Mouse (Mus musculus): ENCODE results near the gene Prelp. TPM values are rescaled to one million over a fixed set of nuclear protein-coding genes. Genes with fewer than 3 reads are reported as not detected.

The Prelp gene
- polyA plus RNA-seq, 1 experiment: 14.2 TPM

- H3K36me3 ChIP-seq (ENCODE audit: control insufficient read depth, insufficient read depth, low read length): no peaks in the 10 kb centered on the region
- H3K27ac ChIP-seq (ENCODE audit: insufficient read depth, low read depth, low read length): no peak overlapping the region
Measured at GRCm38 (mm10) chr1:133897293-133897692, 23.9 kb downstream of the Prelp start.

DNA sequence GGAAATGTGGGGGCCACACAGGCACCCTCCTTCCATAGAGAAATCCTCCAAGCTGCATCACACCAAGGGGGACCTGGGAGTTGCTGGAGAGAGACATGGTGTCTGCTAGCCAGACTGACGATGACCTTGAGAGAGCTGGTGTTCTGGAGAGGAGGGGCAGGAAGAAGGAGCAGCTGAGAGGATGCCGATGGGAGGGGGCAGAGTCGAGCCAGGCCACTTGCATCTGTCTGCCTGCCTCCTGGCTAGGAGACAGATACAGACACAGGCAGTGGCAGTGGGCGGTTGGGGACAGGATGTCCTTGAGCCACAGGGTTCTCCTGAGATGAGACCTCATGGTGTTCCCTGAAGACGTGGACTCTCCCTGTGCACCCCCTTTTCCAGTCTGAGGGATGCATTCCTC, 29.7 kb downstream of the Prelp start:
- H3K4me1 ChIP-seq (ENCODE audit: control insufficient read depth, insufficient read depth, insufficient read length, low read length): peaks cover 2% of the 10 kb centered on the region
- no peak for TF ChIP-seq CTCF (IDR thresholded peaks at IDR 0.05; ENCODE audit: extremely low read depth, insufficient read length, insufficient replicate concordance, low read depth, low read length)
- TF ChIP-seq POLR2A (IDR thresholded peaks at IDR 0.05; ENCODE audit: low read depth, low read length): no peak

More at GRCm38 (mm10) chr1:133897293-133897692, 23.9 kb downstream of the Prelp start:
- H3K27me3 ChIP-seq (ENCODE audit: control insufficient read depth, insufficient read depth, low read length): no peaks in the 10 kb centered on the region
- no peaks in the 10 kb centered on the region for H3K4me1 ChIP-seq (ENCODE audit: control insufficient read depth, insufficient read depth, insufficient read length, low read length)
- no peak for TF ChIP-seq CTCF (IDR thresholded peaks at IDR 0.05; ENCODE audit: extremely low read depth, insufficient read length, insufficient replicate concordance, low read depth, low read length)
- TF ChIP-seq POLR2A (IDR thresholded peaks at IDR 0.05; ENCODE audit: low read depth, low read length): no peak
- 80% methylated on average over 6 of the region's 6 CpGs for WGBS
- no peak overlapping the region for H3K4me3 ChIP-seq (ENCODE audit: low read depth, low read length)

DNA sequence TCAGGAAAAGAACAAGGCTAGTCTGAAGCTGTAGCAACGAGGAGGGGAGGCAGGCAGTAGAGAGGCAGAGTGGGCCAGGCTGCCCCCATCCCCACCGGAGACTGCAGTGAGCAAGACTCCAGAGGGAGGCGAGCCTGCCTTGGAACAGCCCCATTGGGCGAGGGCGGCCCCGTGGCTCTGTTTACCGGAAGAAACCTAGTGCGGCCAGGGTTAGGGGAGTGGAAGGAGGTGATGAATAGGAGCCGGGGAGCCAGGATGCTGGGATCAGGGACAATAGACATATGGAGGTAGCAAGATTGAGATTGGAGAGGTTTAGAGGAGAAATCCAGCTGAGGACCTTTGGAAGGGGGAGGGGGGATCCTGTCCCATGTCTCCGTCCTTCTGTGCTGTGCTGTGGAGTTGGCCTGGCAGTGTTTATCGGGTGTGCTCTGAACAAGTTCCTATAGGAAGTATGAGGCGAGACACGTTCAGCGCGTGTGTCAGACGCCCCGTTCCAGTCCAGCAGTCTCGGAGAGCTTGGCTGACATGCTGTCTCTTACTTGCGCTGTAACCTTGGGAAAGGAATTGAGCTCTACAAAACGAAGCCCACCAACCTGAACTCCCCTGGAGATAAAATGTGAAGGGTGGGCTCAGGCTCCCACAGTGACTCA, 31.1 kb downstream of the Prelp start:
- Histone ChIP-seq H3K27me3 (ENCODE audit: control insufficient read depth, insufficient read depth, low read length) (no peaks in the 10 kb centered on the region), H3K4me3 (ENCODE audit: low read depth, low read length) (no peak overlapping the region), H3K4me1 (ENCODE audit: control insufficient read depth, insufficient read depth, insufficient read length, low read length) (peaks cover 2% of the 10 kb centered on the region), H3K27ac (ENCODE audit: insufficient read depth, low read depth, low read length) (no peak overlapping the region), H3K36me3 (ENCODE audit: control insufficient read depth, insufficient read depth, low read length) (no peaks in the 10 kb centered on the region)
- WGBS: 59% methylated on average over 20 of the region's 20 CpGs
- TF ChIP-seq POLR2A (IDR thresholded peaks at IDR 0.05; ENCODE audit: low read depth, low read length): no peak
- TF ChIP-seq CTCF (IDR thresholded peaks at IDR 0.05; ENCODE audit: extremely low read depth, insufficient read length, insufficient replicate concordance, low read depth, low read length): no peak

More for the DNA sequence above, 29.7 kb downstream of the Prelp start:
- 33% methylated on average over 5 of the region's 5 CpGs for WGBS
- no peak overlapping the region for H3K4me3 ChIP-seq (ENCODE audit: low read depth, low read length)
- no peaks in the 10 kb centered on the region for H3K27me3 ChIP-seq (ENCODE audit: control insufficient read depth, insufficient read depth, low read length)
- no peak overlapping the region for H3K27ac ChIP-seq (ENCODE audit: insufficient read depth, low read depth, low read length)
- no peaks in the 10 kb centered on the region for H3K36me3 ChIP-seq (ENCODE audit: control insufficient read depth, insufficient read depth, low read length)

GRCm38 (mm10) chr1:133887538-133888250, 33.5 kb downstream of the Prelp start:
- WGBS: 63% methylated on average over 5 of the region's 5 CpGs
- Histone ChIP-seq H3K4me3 (ENCODE audit: low read depth, low read length) (no peak overlapping the region), H3K4me1 (ENCODE audit: control insufficient read depth, insufficient read depth, insufficient read length, low read length) (peaks cover 12% of the 10 kb centered on the region), H3K27me3 (ENCODE audit: control insufficient read depth, insufficient read depth, low read length) (no peaks in the 10 kb centered on the region), H3K27ac (ENCODE audit: insufficient read depth, low read depth, low read length) (no peak overlapping the region), H3K36me3 (ENCODE audit: control insufficient read depth, insufficient read depth, low read length) (no peaks in the 10 kb centered on the region)
- TF ChIP-seq CTCF (IDR thresholded peaks at IDR 0.05; ENCODE audit: extremely low read depth, insufficient read length, insufficient replicate concordance, low read depth, low read length) (no peak), POLR2A (IDR thresholded peaks at IDR 0.05; ENCODE audit: low read depth, low read length) (no peak)

GRCm38 (mm10) chr1:133887044-133887443, 34.2 kb downstream of the Prelp start:
- Histone ChIP-seq H3K4me1 (ENCODE audit: control insufficient read depth, insufficient read depth, insufficient read length, low read length) (peaks cover 17% of the 10 kb centered on the region), H3K36me3 (ENCODE audit: control insufficient read depth, insufficient read depth, low read length) (no peaks in the 10 kb centered on the region), H3K27ac (ENCODE audit: insufficient read depth, low read depth, low read length) (no peak overlapping the region), H3K27me3 (ENCODE audit: control insufficient read depth, insufficient read depth, low read length) (no peaks in the 10 kb centered on the region), H3K4me3 (ENCODE audit: low read depth, low read length) (no peak overlapping the region)
- TF ChIP-seq CTCF (IDR thresholded peaks at IDR 0.05; ENCODE audit: extremely low read depth, insufficient read length, insufficient replicate concordance, low read depth, low read length) (no peak), POLR2A (IDR thresholded peaks at IDR 0.05; ENCODE audit: low read depth, low read length) (no peak)
- 35% methylated on average over 8 of the region's 8 CpGs for WGBS

DNA sequence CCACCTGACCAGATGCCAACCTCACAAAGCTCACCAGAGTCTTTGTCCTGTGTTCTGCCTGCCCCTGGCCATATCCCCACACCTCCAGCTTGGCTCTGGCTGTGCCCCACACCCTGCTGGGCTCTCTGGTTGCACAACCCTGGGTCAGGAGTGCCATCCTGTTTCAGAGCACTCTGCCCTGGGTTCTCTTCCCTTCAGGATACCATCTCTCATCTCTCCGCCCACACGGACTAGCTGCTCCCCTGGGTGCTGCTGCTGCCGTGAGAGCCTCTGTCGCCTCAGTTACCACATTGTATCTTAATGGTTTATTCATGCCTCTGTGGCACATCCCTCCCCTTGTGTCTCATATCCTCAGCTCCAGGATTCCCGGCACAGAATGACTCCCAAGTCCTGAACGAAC, 34.8 kb downstream of the Prelp start:
- Histone ChIP-seq H3K4me3 (ENCODE audit: low read depth, low read length) (no peak overlapping the region), H3K4me1 (ENCODE audit: control insufficient read depth, insufficient read depth, insufficient read length, low read length) (peaks cover 19% of the 10 kb centered on the region), H3K27me3 (ENCODE audit: control insufficient read depth, insufficient read depth, low read length) (no peaks in the 10 kb centered on the region), H3K36me3 (ENCODE audit: control insufficient read depth, insufficient read depth, low read length) (no peaks in the 10 kb centered on the region), H3K27ac (ENCODE audit: insufficient read depth, low read depth, low read length) (no peak overlapping the region)
- WGBS: 79% methylated on average over 6 of the region's 6 CpGs
- TF ChIP-seq CTCF (IDR thresholded peaks at IDR 0.05; ENCODE audit: extremely low read depth, insufficient read length, insufficient replicate concordance, low read depth, low read length): no peak
- no peak for TF ChIP-seq POLR2A (IDR thresholded peaks at IDR 0.05; ENCODE audit: low read depth, low read length)

DNA sequence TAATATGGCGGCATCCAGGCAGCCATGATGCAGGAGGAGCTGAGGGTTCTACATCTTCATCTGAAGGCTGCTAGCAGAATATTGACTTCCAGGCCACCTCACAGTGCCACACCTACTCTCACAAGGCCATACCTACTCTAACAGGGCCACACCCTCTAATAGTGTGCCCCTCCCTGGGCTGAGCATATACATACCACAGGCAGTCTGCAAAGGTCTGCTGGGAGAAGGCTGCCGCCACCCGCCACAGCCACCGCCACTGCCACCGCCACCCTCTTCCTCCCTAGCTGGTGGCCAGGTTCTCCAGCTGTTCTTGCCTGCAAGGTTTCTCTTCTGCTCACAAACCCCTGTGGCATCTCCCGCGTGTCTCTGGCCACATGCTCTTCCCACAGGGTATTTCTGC, 35.4 kb downstream of the Prelp start:
- Histone ChIP-seq H3K27me3 (ENCODE audit: control insufficient read depth, insufficient read depth, low read length) (no peaks in the 10 kb centered on the region), H3K36me3 (ENCODE audit: control insufficient read depth, insufficient read depth, low read length) (no peaks in the 10 kb centered on the region), H3K4me1 (ENCODE audit: control insufficient read depth, insufficient read depth, insufficient read length, low read length) (peaks cover 19% of the 10 kb centered on the region), H3K27ac (ENCODE audit: insufficient read depth, low read depth, low read length) (no peak overlapping the region), H3K4me3 (ENCODE audit: low read depth, low read length) (no peak overlapping the region)
- WGBS: 80% methylated on average over 7 of the region's 7 CpGs
- no peak for TF ChIP-seq CTCF (IDR thresholded peaks at IDR 0.05; ENCODE audit: extremely low read depth, insufficient read length, insufficient replicate concordance, low read depth, low read length)
- no peak for TF ChIP-seq POLR2A (IDR thresholded peaks at IDR 0.05; ENCODE audit: low read depth, low read length)
